Mouse (Mus musculus) adrenal gland, postnatal 14 days (tissue): ENCODE results near the gene Fam184b. TPM values are rescaled to one million over a fixed set of nuclear protein-coding genes. Genes with fewer than 3 reads are reported as not detected.
A peak's percentile ranks its signal among the peaks of the same experiment; 100 is the strongest.

Experiments used
- DNase-seq: peaks from one replicate; pipeline ENCODE4 v3.0.0; 2021; ENCODE audit warnings: mixed read lengths
- total RNA-seq: library from RNA; stranded (reverse); gene quantifications from 2 replicates; pipeline ENCODE4 v1.2.3, GENCODE M21; 2021

Gene Fam184b
- total RNA-seq, 1 experiment from 2014 or later: 0.74 TPM

DNA sequence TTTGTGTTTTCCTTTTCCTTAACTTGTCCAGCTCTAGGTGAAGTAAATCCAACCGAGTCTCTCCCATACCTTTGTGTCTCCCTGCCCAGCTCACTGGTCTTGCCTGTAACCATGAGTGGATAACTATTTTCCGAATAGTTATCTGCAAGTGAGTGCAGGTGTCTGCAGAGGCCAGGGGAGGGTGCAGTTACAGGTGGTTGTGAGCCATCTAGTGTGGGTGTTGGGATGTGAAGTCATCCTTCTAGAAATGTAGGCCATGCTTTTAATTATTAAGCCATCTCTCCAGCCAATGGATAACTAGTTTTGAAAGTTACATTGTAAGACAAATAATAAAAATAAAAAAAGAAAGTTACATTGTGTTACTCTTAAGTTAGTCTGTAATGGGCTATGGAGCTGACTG lies 125.9 kb downstream of the Fam184b start:
- no peak for DNase-seq

DNA sequence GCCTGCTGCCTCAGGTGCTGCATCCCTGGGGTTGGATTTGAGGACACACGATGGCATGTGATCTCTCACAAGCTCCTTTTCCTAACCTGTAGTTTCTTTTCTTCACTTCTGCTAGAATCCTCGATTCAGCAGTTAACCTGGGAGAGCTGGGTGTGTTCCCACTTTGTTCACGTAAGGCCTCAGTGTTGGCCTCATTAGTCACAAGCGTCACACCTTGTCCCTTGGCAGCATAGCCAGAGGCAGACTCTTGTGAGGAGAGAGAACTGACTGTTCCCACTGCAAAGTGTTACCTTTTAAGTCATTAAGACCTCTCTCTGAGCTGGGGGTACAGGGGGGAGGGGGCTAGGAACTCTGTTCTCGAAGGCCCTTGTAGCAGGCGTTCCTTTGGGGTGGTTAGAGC lies 126.5 kb downstream of the Fam184b start:
- no peak for DNase-seq

DNA sequence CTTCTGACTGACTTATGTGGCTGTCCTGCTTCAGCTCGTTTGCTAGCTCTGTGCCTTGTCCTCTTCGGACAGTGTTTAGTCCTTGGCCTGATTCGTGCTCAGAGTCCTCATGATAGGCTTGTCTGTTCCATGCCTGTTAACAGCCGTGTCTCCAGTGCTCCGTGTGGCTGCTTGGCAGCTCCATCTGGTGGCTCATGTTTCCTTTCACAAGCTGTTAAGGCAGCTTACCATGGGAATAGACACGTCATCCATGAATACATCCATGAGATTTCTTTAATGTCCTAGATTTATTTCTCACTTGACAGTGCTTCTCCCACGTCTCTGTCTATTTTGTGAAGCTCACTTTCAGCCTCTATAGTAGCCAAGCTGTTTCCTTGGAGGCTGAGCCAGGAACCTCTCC lies 129.3 kb downstream of the Fam184b start:
- DNase-seq: no peak

- no peak for DNase-seq
Observed at GRCm38 (mm10) chr5:45497564-45497963, 141.8 kb downstream of the Fam184b start.

GRCm38 (mm10) chr5:45496930-45497550 lies 142.4 kb downstream of the Fam184b start:
- no peak for DNase-seq

DNA sequence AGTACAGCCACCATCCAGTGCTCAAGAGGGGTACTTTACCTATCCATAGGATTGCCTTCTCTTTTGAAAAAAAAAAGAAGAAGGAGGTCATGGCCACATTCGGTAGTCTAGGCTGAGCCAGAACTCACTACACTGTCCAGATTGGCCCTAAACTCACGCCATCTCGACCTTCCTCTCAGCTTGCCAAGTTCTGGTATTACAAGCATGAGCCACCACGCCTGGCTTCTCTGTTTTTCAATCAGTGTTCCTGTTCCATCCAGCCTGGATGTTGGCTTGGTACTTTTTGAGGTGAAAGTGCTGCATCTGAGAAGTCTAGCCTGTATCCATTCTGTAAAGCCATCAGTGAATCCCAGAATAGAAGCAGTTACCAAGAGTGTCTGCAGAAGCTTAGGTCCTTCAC lies 142.9 kb downstream of the Fam184b start:
- no peak for DNase-seq

GRCm38 (mm10) chr5:45496042-45496441 lies 143.4 kb downstream of the Fam184b start:
- DNase-seq: no peak

DNA sequence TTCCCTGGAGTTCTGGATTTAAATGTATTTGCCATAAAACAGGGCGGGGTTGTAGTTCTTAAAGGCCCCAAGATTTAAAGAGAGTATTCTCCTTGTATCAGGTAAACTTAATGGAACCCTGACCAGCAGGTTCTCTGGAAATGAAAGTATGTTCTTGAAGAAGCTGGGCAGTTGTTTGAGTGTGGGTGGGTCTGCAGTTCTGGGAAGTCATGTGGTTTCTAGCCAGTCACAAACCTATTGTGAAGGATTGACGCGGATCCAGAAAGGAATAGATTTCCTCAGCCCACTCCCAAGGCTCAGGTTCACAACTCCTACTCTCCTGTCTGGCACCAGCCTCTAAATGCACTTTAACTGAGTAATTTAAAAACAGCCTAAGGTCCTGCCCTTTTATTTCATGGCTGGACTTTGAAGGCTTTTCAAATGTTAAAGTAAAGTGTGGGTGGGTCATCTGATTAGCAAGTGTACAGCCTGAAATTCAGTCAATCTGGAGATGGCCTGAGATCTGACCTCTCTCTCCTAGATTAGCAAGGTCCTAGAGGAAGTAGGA lies 143.9 kb downstream of the Fam184b start:
- DNase-seq: no peak

DNA sequence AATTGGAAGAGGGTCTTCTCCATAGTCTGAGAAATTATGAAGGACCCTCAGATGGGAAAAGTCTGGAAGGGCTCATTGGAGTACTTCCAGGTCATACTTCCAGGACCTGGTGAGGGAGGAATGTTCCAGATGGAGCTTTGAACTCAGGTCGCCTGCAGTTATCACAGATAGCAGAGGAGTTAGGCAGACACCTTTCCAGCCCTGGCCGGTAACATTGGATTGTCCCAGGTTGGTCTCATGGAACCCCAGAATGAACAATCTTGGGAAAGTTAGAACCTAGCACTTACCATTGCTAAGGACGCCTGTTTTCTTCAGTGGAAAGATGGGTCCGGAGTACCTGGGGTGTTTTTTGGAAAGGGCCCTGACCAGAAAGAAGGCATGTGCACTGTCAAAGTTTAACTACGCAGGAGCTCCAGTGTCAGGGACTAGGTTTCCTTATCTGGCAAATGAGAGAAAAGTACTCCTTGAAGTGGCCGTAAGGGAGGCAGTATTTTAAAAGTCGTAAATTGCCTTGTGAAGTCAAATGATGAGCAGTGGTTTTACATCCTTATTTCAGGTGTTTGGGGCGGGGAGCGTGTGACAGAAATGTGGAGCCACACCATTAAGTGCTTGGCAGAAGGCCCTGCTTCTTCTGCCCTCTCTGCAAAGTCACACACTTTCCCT lies 145.2 kb downstream of the Fam184b start:
- DNase-seq: no peak

DNA sequence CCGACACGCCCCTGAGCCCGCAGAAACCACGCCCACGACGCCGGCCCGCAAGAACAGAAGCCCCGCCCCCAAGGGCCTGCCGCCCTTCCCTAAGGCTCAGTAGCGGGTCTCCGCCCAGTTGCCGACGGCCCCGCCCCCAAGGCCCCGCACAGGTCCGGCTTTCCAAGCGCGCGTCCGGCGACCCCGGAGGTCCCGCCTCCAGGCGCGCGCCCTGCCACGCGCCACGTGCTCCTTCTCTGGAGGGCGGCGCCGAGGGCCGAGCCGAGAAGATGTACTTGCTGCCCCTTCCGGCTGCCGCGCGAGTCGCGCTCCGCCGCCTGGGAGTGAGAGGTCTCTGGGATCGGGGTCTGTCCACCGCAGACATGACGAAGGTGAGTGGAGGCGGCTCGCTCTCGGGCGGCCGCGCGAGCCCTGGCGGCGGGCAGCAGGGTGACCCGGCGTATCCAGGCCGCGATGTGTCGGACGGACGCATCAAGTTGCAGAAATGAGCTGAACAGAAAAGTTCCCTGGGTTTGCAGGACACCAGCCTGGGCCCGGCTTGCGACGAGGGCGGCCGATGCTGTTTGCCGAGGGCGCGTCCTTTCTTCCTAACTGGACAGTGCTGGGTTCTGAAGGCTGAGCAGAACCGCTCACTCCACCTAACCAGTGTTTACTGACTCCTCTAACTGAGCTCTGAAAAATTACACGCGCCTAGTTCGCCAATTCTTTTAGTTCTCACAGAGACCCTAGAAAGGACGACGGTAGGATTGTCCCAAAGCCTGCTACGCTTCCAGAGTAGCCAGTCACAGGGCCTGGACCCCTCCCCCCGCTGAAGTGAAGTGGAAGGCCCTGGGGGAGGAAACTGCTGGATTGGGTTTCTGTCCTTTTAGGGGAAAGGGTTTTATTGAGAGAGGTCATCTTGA lies 146.0 kb downstream of the Fam184b start, which contains the start of gene Lap3:
Gene Lap3, plus strand, starts transcription at position 184 of the 902 bp plus-strand sequence.
- DNase-seq: peak; percentile 100

DNA sequence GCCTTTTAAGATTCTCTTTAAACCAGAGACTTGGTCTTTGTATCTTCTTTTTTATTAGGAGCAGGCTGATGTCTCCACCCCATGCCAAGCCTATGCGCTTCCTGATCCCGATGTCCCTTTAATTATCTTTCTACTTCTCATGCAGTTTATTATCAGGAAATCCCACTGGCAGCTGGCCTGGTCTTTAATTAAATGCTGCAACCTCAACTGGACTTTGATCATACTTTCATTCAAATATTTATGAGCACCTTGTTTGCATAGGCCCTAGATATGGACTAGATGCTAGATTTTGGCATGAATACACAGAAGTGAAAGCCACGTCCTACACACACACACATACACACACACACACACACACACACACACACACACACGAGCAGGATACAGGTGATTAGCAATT lies 147.6 kb downstream of the Fam184b start:
- DNase-seq: no peak

DNA sequence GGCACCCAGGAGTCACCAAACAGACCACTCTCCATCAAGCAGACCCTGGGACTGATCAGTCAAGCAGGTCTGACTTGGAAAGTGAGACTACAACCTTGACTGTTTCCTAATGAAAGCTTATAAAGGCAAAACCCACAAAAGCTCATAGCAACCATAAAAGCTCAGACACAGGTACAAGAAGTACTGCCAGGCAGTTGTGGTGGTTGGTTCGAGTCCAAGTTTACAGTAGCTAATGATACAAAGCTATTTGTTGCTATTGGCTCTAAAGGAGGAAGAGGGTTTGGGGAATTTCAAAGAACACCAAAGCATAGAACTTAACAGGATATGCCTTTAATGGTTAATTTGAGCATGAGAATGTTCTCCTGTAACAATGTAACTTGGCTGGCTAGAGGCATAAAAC lies 155.8 kb downstream of the Fam184b start:
- DNase-seq: no peak

GRCm38 (mm10) chr5:45482607-45483006 lies 156.8 kb downstream of the Fam184b start:
- no peak for DNase-seq

DNA sequence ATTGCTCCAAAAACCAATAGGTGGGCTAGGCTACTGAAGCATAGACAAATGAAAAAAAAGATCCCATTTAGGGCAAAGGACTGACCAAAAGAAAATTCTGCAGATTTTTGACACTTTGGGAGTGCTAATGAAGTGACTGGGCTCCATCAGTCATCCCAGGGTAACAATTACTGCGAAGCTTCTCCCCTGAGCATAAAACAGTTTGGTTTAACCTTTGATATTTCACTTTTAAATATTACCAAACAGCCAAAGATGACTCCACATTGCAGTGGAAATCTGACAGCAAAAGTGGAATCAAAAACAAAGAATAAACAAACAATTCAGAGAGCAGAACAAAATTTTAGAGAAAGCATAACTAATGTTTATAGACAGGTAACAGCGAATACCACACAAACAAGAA lies 158.3 kb downstream of the Fam184b start:
- DNase-seq: no peak

GRCm38 (mm10) chr5:45480066-45480465 lies 159.3 kb downstream of the Fam184b start:
- no peak for DNase-seq

Other genes with a start within 250 kb of the Fam184b start
- 140 and 142 TPM in 2 replicates for gene Qdpr, start 189.4 kb downstream of the Fam184b start, total RNA-seq
- not detected in 2 replicates for gene Clrn2, start 185.9 kb downstream of the Fam184b start, total RNA-seq
- gene Lap3, start 146.2 kb downstream of the Fam184b start, total RNA-seq: 87.3 and 89.3 TPM in 2 replicates
- gene Med28, start 119.4 kb downstream of the Fam184b start, total RNA-seq: 75.0 and 75.8 TPM in 2 replicates
- 7.6 and 9.8 TPM in 2 replicates for gene Ncapg, start 30.3 kb upstream of the Fam184b start, total RNA-seq
- gene Lcorl, start 218.0 kb upstream of the Fam184b start, total RNA-seq: 24.1 and 29.9 TPM in 2 replicates